ENCODE assay signal across 8 mouse cellular contexts in genomic region chr6:39872306-39872900, GRCm38 (mm10). TPM values are rescaled to one million over a fixed set of nuclear protein-coding genes. Genes with fewer than 3 reads are reported as not detected.
A peak's percentile ranks its signal among the peaks of the same experiment; 100 is the strongest.
DNase-seq lines count a peak whose midpoint lies in the region; ATAC-seq and TF ChIP-seq lines count a peak whose summit lies in the region.

No protein-coding gene starts in this region.

- H3K36me3 ChIP-seq in E14TG2a.4 (ENCODE audit: insufficient read depth, low read length): no peaks in the 10 kb centered on the region
- H3K36me3 ChIP-seq in heart, embryonic 14.5 days (ENCODE audit: control insufficient read depth, insufficient read depth, low read length): no peaks in the 10 kb centered on the region
- H3K36me3 ChIP-seq in limb, embryonic 13.5 days: no peaks in the 10 kb centered on the region

- no peak for ATAC-seq in heart, embryonic 14.5 days (ENCODE audit: insufficient number of reproducible peaks, insufficient read depth, low FRiP score, low read depth)
- ATAC-seq in limb, embryonic 13.5 days (ENCODE audit: low FRiP score, low read depth): no peak
- no peak for ATAC-seq in erythroid progenitor cell, adult 5-6 weeks (replicated peaks; ENCODE audit: low FRiP score, poor library complexity, severe bottlenecking)

- H3K27me3 ChIP-seq in E14TG2a.4 (ENCODE audit: insufficient read depth, low read length): peaks cover 75% of the 10 kb centered on the region
- H3K27me3 ChIP-seq in heart, embryonic 14.5 days (ENCODE audit: control insufficient read depth, insufficient read depth, low read length): peaks cover 81% of the 10 kb centered on the region
- H3K27me3 ChIP-seq in limb, embryonic 13.5 days: peaks cover 88% of the 10 kb centered on the region

- TF ChIP-seq CTCF in E14TG2a.4 (conservative IDR thresholded peaks at IDR 0.05; ENCODE audit: low read length): no peak

- WGBS in heart, embryonic 14.5 days: under 1% methylated on average over 39 of the region's 39 CpGs
- under 1% methylated on average over 39 of the region's 39 CpGs for WGBS in limb, embryonic 13.5 days

- H3K9ac ChIP-seq in heart, embryonic 14.5 days (ENCODE audit: low read length): peak overlapping the region; percentile 4; the same call in 1 of the 2 replicates
- peak overlapping the region; percentile 58; the same call in 1 of the 2 replicates for H3K9ac ChIP-seq in limb, embryonic 13.5 days

- intact Hi-C loops in gastrocnemius, postnatal 36 days (cut with DNase I): no loop called here

- H3K27ac ChIP-seq in heart, embryonic 14.5 days (replicated peaks in 1 of 2; ENCODE audit: control insufficient read depth in 1 of 2, insufficient read depth in 1 of 2, low read depth in 2 of 2, low read length in 2 of 2): no peak overlapping the region
- H3K27ac ChIP-seq in limb, embryonic 13.5 days: no peak overlapping the region

- H3K4me3 ChIP-seq in E14TG2a.4 (replicated peaks; ENCODE audit: low read length): peak overlapping the region; percentile 84
- peak overlapping the region; percentile 44 to 51 for H3K4me3 ChIP-seq in heart, embryonic 14.5 days (ENCODE audit: control insufficient read depth in 1 of 2, insufficient read depth in 1 of 2, low read depth in 1 of 2, low read length in 2 of 2)
- H3K4me3 ChIP-seq in limb, embryonic 13.5 days: peak overlapping the region; percentile 56

- H3K4me2 ChIP-seq in heart, embryonic 14.5 days (ENCODE audit: low read length): peak overlapping the region; percentile 87
- H3K4me2 ChIP-seq in limb, embryonic 13.5 days (replicated peaks): peak overlapping the region; percentile 96

- peaks cover 38% of the 10 kb centered on the region for H3K4me1 ChIP-seq in E14TG2a.4 (replicated peaks; ENCODE audit: low read depth, low read length)
- peaks cover 6 to 25% of the 10 kb centered on the region in 2 experiments for H3K4me1 ChIP-seq in heart, embryonic 14.5 days (ENCODE audit: control insufficient read depth in 2 of 2, insufficient read depth in 2 of 2, low read length in 2 of 2)
- peaks cover 22% of the 10 kb centered on the region for H3K4me1 ChIP-seq in limb, embryonic 13.5 days

- H3K9me3 ChIP-seq in E14TG2a.4 (ENCODE audit: low read length): no peaks in the 10 kb centered on the region
- no peaks in the 10 kb centered on the region for H3K9me3 ChIP-seq in heart, embryonic 14.5 days (ENCODE audit: control insufficient read depth, low read length)
- H3K9me3 ChIP-seq in limb, embryonic 13.5 days: no peaks in the 10 kb centered on the region

- DNase-seq in gastrocnemius, adult 18-20 months (ENCODE audit: low spot score): peak; percentile 7
- DNase-seq in gastrocnemius, postnatal 36 days: no peak
- DNase-seq in embryo, embryonic 11 days: peak; percentile 61
- DNase-seq in retina, postnatal 1 day: peak; percentile 71

RNA-seq across cellular contexts. Expression of gene Tmem178b, which starts 0.7 kb away (rescaled TPM):
- 1 to 10 TPM in 1 of 2 experiments, under 1 TPM in 1; 0.47 to 1.6 TPM for total RNA-seq in gastrocnemius, adult 18-20 months (2021)
- 1 to 10 TPM; 2.2 to 2.3 TPM for total RNA-seq in gastrocnemius, postnatal 36 days (2021)
- not detected in 2 replicates for polyA plus RNA-seq in heart, embryonic 14.5 days (2014; fragmentation: Nextera tagmentation; extraction: Ambion mirVana)
- polyA plus RNA-seq in limb, embryonic 13.5 days (2015; fragmentation: Nextera tagmentation; extraction: Ambion mirVana): 1.3 and 1.5 TPM in 2 replicates
- total RNA-seq in erythroid progenitor cell, adult 5-6 weeks (2015; ENCODE audit: low replicate concordance): not detected in 2 replicates
- total RNA-seq in erythroid progenitor cell, adult 5-6 weeks (2017; ENCODE audit: low replicate concordance): not detected in 2 replicates

Comparison
In these comparisons a context has a peak if more than half of its experiments do, and no peak if none do; other contexts are left out.
1. DNase-seq: peak in gastrocnemius, adult 18-20 months (single experiment), embryo, embryonic 11 days (single experiment) and retina, postnatal 1 day (single experiment); none in gastrocnemius, postnatal 36 days (0 of 2).
2. Peak in every context shown above with its lines, with median percentiles within 50 percentile points of each other: H3K4me3 ChIP-seq.